Mouse (Mus musculus): Measurements from ENCODE around the gene Gramd4. TPM values are rescaled to one million over a fixed set of nuclear protein-coding genes. Genes with fewer than 3 reads are reported as not detected.

Gramd4 gene
- polyA plus RNA-seq, 1 experiment from 2014 or later, result 14.9 TPM

DNA sequence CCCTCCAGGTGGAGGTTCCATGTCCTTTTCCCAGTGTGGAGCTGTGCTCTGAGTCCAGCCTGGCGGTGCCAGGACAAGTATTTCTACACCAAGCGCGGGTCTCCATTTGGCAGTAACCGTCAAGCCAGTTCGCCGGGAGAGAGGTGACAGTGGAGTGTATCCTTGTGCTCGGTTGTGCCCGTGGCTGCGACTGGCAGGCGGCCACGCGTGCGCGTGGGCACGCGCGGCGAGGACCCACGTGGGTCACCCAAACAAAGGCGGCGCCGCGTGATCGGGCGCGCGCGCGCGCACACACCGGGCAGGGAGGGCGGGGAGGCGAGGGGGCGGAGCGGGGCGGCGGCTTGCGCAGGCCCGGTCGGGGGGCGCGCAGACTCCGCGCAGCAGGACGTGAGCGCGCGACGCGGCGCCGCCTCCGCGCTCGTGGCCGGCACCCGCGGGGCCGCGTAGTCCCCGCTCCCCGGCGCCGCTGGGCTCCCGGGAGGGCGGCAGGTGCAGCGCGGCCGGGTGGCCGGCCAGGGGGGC, 960 bp downstream of the Gramd4 start:
- H3K4me1 ChIP-seq (ENCODE audit: insufficient read depth, low read length), result peaks cover 47% of the 10 kb centered on the region
- no peaks in the 10 kb centered on the region for H3K27me3 ChIP-seq (ENCODE audit: insufficient read depth, low read length)
- no peaks in the 10 kb centered on the region for H3K36me3 ChIP-seq (ENCODE audit: insufficient read depth, low read length)
- under 1% methylated on average over 37 of the region's 70 CpGs for WGBS
- peak overlapping the region; percentile 69 for H3K27ac ChIP-seq (ENCODE audit: low read length)
- H3K9ac ChIP-seq (replicated peaks; ENCODE audit: low read length), result peak overlapping the region; percentile 94
- no peaks in the 10 kb centered on the region; the same call in 1 of the 2 replicates for H3K9me3 ChIP-seq (ENCODE audit: low read length)
- peak overlapping the region; percentile 83 for H3K4me3 ChIP-seq (ENCODE audit: low read length)
- ATAC-seq (ENCODE audit: low FRiP score, low TSS enrichment), result peak; percentile 66
- H3K4me2 ChIP-seq (replicated peaks; ENCODE audit: low read depth, low read length), result peak overlapping the region; percentile 93

DNA sequence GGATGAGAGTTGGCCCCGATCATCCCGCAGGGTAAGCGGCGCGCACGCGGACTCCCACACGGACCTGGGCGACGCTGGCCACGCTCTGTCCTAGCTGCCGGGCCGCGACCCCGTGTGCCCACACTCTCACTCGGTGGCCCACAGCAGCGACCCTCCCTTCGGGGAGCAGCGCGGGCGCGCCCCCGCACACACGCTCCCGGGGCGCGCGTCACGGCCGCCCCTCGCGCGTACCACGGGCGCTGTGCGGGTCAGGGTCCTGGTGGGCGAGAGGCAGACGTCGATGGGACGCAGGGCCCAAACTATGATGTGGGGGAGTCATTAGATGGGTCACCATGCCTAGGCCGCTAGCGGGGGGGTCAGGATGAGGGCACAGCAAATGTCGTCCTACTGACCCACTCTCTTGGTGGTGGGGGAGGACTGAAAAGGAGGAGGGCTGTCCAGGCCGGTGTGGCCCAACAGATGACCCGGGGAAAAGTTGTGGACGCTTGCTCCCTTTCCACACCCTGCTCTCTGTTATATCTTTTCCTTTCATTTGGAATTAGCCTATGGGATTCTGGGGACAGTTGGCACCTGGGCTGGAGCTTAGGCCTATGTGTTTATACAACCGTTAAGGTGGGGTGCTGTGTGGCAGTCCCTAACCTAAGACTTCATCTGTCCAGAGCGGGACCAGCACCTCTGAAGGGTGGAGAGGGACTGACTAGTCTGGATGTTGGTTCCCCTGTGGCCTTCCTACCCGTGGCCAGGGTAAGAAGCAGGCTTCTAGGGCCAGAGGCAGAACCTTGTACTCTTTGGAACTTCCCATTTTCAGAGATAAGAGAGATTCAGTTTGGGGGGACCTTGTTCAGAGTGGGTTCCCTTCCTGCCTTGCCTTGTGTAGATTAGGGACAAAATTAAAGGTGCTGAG, 1.7 kb downstream of the Gramd4 start:
- peak; percentile 49 for ATAC-seq (ENCODE audit: low FRiP score, low TSS enrichment)

DNA sequence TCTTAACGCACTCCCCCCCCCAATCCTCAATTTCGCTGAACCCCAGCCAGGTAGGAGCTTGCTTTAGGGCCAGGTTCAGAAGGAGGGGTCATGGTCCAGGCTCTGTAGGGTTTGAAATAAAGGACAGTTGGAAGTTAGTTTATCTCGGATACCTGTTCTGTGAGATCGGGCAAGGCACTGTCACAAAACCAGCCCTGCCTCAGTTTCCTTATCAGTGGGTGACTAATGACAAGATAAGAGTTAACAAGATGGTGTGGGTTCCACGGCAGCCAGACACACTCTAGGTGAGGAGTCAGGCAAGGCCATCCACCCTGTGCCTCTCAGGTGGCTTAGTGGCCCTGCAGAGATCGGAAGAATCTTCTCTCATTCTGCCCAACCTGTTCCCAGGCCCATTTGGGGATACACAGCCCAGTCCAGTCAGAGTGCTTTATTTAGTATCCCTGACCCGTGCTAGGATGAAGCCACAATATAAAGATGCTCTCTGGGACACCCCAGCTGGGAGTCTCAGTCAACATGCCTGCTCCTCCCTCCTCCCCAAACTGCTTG, 2.4 kb downstream of the Gramd4 start:
- Histone ChIP-seq H3K36me3 (ENCODE audit: insufficient read depth, low read length) (no peaks in the 10 kb centered on the region), H3K4me2 (replicated peaks; ENCODE audit: low read depth, low read length) (peak overlapping the region; percentile 93), H3K9me3 (ENCODE audit: low read length) (no peaks in the 10 kb centered on the region; the same call in 1 of the 2 replicates), H3K27ac (ENCODE audit: low read length) (no peak overlapping the region), H3K9ac (replicated peaks; ENCODE audit: low read length) (peak overlapping the region; percentile 94), H3K4me3 (ENCODE audit: low read length) (peak overlapping the region; percentile 83), H3K27me3 (ENCODE audit: insufficient read depth, low read length) (no peaks in the 10 kb centered on the region), H3K4me1 (ENCODE audit: insufficient read depth, low read length) (peaks cover 61% of the 10 kb centered on the region)
- 75% methylated on average over 7 of the region's 7 CpGs for WGBS
- no peak for ATAC-seq (ENCODE audit: low FRiP score, low TSS enrichment)

More for the DNA sequence above, 1.7 kb downstream of the Gramd4 start:
- Histone ChIP-seq H3K4me1 (ENCODE audit: insufficient read depth, low read length) (peaks cover 54% of the 10 kb centered on the region), H3K27ac (ENCODE audit: low read length) (peak overlapping the region; percentile 69; the same call in 1 of the 2 replicates), H3K9me3 (ENCODE audit: low read length) (no peaks in the 10 kb centered on the region; the same call in 1 of the 2 replicates), H3K4me3 (ENCODE audit: low read length) (peak overlapping the region; percentile 83), H3K27me3 (ENCODE audit: insufficient read depth, low read length) (no peaks in the 10 kb centered on the region), H3K36me3 (ENCODE audit: insufficient read depth, low read length) (no peaks in the 10 kb centered on the region), H3K4me2 (replicated peaks; ENCODE audit: low read depth, low read length) (peak overlapping the region; percentile 93), H3K9ac (replicated peaks; ENCODE audit: low read length) (peak overlapping the region; percentile 94)
- 2% methylated on average over 49 of the region's 49 CpGs for WGBS

DNA sequence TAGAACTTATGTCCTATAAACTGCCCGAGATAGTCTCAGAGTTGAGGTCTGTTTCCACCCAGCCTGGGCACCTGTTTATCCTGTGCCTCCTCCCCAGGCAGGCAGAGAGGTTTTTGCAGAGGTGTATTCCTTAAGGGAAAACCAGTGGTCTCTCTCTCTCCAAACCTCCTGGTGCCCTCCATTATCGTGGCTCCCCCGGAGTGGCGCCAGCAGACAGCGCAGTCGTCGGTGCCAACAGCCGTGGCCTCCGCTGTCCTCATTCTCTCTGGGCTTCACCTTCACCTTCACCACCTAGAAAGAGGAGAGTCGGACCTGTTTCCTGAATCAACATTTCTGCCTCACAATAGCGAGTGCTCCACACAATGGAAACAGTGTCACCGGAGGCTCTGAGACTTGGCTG, 3.1 kb downstream of the Gramd4 start:
- Histone ChIP-seq H3K4me1 (ENCODE audit: insufficient read depth, low read length) (peaks cover 61% of the 10 kb centered on the region), H3K27me3 (ENCODE audit: insufficient read depth, low read length) (no peaks in the 10 kb centered on the region), H3K36me3 (ENCODE audit: insufficient read depth, low read length) (no peaks in the 10 kb centered on the region), H3K4me2 (replicated peaks; ENCODE audit: low read depth, low read length) (no peak overlapping the region), H3K27ac (ENCODE audit: low read length) (no peak overlapping the region), H3K9ac (replicated peaks; ENCODE audit: low read length) (no peak overlapping the region), H3K9me3 (ENCODE audit: low read length) (no peaks in the 10 kb centered on the region; the same call in 1 of the 2 replicates), H3K4me3 (ENCODE audit: low read length) (no peak overlapping the region)
- ATAC-seq (ENCODE audit: low FRiP score, low TSS enrichment), result no peak
- WGBS, result 77% methylated on average over 12 of the region's 12 CpGs

DNA sequence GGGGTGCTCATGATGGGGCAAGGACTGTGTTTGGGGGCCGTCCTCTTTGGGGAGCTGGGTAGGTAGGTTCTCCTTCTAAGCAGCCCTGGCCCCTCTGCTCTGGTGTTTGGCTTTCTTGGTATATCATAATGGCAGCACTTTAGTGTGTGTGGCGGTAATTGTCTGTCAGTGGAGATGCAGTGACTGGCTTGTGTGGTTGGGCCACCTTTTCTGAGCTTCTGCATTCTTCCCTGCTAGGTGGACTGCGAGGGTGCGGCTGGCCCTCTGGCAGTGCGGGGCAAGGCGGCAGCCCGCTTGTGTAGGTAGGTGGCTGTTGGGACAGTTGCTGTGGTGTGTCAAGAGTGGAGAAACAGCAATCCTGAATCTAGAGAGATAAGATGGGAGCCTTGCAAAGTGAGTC, 3.7 kb downstream of the Gramd4 start:
- ATAC-seq (ENCODE audit: low FRiP score, low TSS enrichment), result no peak
- H3K4me2 ChIP-seq (replicated peaks; ENCODE audit: low read depth, low read length), result no peak overlapping the region
- peaks cover 61% of the 10 kb centered on the region for H3K4me1 ChIP-seq (ENCODE audit: insufficient read depth, low read length)
- no peak overlapping the region for H3K27ac ChIP-seq (ENCODE audit: low read length)
- 0 out of 2 replicates have a peak overlapping the region, but pooled peaks have one; percentile 19 for H3K9ac ChIP-seq (replicated peaks; ENCODE audit: low read length)
- H3K4me3 ChIP-seq (ENCODE audit: low read length), result no peak overlapping the region
- 81% methylated on average over 7 of the region's 7 CpGs for WGBS
- no peaks in the 10 kb centered on the region; the same call in 1 of the 2 replicates for H3K9me3 ChIP-seq (ENCODE audit: low read length)
- H3K36me3 ChIP-seq (ENCODE audit: insufficient read depth, low read length), result no peaks in the 10 kb centered on the region
- H3K27me3 ChIP-seq (ENCODE audit: insufficient read depth, low read length), result no peaks in the 10 kb centered on the region

DNA sequence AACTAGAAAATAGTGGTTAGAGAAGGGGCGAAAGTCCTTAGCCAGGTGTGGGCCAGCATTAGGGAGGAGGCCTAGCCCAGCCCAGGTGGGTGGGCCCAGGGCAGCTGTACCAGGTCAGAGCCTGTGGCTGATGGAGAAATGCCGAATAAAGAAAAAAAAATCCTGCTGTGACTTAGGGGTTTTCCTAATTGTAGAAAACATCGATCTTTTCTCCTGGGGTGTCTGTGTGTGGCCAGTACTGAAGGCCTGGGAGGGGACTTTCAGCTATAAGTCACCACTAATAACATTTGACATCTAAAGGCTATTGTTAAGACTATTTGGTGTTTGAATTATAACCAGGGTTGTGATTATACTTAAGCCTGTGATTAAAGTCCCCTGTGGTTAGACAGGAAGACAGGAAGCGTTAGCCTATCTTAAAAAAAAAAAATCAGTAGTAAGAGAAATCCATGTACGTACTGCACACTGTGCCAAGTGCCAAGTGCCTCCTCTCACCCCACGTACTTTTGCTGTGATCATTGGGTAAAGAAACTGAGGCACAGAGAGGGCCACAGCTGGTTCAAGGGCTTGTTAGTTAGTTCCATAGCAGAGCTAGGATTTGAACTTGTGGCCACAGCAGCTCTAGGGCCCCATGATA, 4.5 kb downstream of the Gramd4 start:
- Histone ChIP-seq H3K9ac (replicated peaks; ENCODE audit: low read length) (peak overlapping the region; percentile 42; the same call in 1 of the 2 replicates), H3K4me2 (replicated peaks; ENCODE audit: low read depth, low read length) (no peak overlapping the region), H3K36me3 (ENCODE audit: insufficient read depth, low read length) (no peaks in the 10 kb centered on the region), H3K4me3 (ENCODE audit: low read length) (no peak overlapping the region), H3K9me3 (ENCODE audit: low read length) (no peaks in the 10 kb centered on the region; the same call in 1 of the 2 replicates), H3K27ac (ENCODE audit: low read length) (no peak overlapping the region; the same call in 1 of the 2 replicates), H3K4me1 (ENCODE audit: insufficient read depth, low read length) (peaks cover 68% of the 10 kb centered on the region), H3K27me3 (ENCODE audit: insufficient read depth, low read length) (no peaks in the 10 kb centered on the region)
- WGBS, result 51% methylated on average over 6 of the region's 6 CpGs
- no peak for ATAC-seq (ENCODE audit: low FRiP score, low TSS enrichment)

DNA sequence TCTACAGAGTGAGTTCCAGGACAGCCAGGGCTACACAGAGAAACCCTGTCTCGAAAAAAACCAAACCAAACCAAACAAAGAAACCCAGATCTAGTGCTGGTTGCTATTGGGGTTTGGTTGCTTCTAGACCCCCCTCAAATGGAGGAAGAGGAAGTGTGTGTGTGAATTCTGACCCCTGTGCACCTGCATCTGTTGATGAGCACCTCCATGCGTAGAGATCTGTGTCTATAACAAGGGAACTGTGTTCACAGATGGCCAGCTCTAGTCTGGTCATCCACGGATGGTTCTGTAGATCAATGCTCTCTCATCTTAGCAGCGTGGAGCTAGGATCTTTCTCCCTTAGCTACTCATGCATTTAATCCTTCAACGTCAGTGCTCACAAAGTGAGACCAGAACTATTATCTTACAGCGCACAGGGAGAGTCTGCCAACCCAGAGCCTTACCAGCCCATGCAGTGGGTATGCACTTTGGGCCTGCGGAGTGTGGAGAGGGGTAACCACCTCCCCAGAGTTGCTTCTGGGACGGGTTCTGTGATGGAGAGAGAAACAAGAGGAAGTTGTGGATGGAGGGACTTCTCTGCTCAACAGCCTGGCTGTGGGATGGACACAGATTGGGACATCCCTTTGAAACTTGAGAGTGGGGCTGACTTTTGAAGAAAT, 6.8 kb downstream of the Gramd4 start:
- no peaks in the 10 kb centered on the region for H3K36me3 ChIP-seq (ENCODE audit: insufficient read depth, low read length)
- no peaks in the 10 kb centered on the region for H3K9me3 ChIP-seq (ENCODE audit: low read length)
- H3K27ac ChIP-seq (ENCODE audit: low read length), result peak overlapping the region; percentile 16; the same call in 1 of the 2 replicates
- H3K9ac ChIP-seq (replicated peaks; ENCODE audit: low read length), result no peak overlapping the region
- no peak for ATAC-seq (ENCODE audit: low FRiP score, low TSS enrichment)
- peaks cover 77% of the 10 kb centered on the region for H3K4me1 ChIP-seq (ENCODE audit: insufficient read depth, low read length)
- WGBS, result 52% methylated on average over 8 of the region's 8 CpGs
- no peak overlapping the region for H3K4me2 ChIP-seq (replicated peaks; ENCODE audit: low read depth, low read length)
- H3K27me3 ChIP-seq (ENCODE audit: insufficient read depth, low read length), result no peaks in the 10 kb centered on the region
- H3K4me3 ChIP-seq (ENCODE audit: low read length), result no peak overlapping the region

DNA sequence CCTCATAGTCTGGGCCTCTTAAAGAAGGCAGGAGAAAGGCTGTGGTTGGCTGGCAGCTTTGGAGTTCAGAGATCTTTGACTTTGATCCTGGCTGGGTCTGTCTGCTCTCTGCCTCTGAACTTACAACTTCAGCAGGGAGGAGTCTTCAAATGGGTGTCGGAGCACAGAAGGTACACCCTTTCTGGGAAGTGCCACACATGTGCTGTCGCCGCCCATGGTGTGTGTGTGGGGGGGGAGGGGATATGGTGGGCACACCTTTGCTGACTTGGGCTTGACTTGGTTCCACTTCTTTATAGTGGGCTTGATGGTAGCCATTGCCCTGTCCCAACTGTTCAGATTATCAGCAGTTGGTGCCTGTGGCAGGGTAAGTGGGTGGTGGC, 7.3 kb downstream of the Gramd4 start:
- Histone ChIP-seq H3K27ac (ENCODE audit: low read length) (peak overlapping the region; percentile 16; the same call in 1 of the 2 replicates), H3K4me3 (ENCODE audit: low read length) (no peak overlapping the region), H3K27me3 (ENCODE audit: insufficient read depth, low read length) (no peaks in the 10 kb centered on the region), H3K4me2 (replicated peaks; ENCODE audit: low read depth, low read length) (no peak overlapping the region), H3K9me3 (ENCODE audit: low read length) (no peaks in the 10 kb centered on the region), H3K4me1 (ENCODE audit: insufficient read depth, low read length) (peaks cover 77% of the 10 kb centered on the region), H3K9ac (replicated peaks; ENCODE audit: low read length) (no peak overlapping the region), H3K36me3 (ENCODE audit: insufficient read depth, low read length) (no peaks in the 10 kb centered on the region)
- 77% methylated on average over 3 of the region's 3 CpGs for WGBS
- ATAC-seq (ENCODE audit: low FRiP score, low TSS enrichment), result no peak

DNA sequence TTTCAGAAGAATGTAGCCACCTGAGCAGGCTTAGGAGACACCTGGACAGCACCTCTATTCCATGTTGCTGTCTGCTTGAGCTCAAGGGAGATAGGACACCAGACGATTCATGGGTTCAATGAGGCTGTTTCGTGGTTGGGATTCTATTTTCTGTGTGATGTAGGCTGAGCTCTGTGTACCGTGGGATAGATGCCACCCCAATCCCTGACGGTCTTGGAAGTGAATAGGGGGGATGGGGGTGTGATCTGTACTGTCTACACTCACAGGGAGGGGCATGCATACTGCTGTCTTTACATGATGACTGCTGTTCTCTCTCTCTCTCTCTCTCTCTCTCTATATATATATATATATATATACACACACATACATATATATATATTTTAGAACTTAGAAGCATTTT, 7.9 kb downstream of the Gramd4 start:
- H3K4me1 ChIP-seq (ENCODE audit: insufficient read depth, low read length), result peaks cover 78% of the 10 kb centered on the region
- no peak for ATAC-seq (ENCODE audit: low FRiP score, low TSS enrichment)

More for the DNA sequence above, 7.9 kb downstream of the Gramd4 start:
- Histone ChIP-seq H3K4me3 (ENCODE audit: low read length) (no peak overlapping the region), H3K9ac (replicated peaks; ENCODE audit: low read length) (no peak overlapping the region), H3K36me3 (ENCODE audit: insufficient read depth, low read length) (no peaks in the 10 kb centered on the region), H3K4me2 (replicated peaks; ENCODE audit: low read depth, low read length) (no peak overlapping the region), H3K27me3 (ENCODE audit: insufficient read depth, low read length) (no peaks in the 10 kb centered on the region), H3K27ac (ENCODE audit: low read length) (no peak overlapping the region), H3K9me3 (ENCODE audit: low read length) (no peaks in the 10 kb centered on the region)
- 88% methylated on average over 4 of the region's 4 CpGs for WGBS

Data from kidney, embryonic 16.5 days (tissue).